Mouse (Mus musculus) neural tube, embryonic 10.5 days (tissue): ENCODE measurements at regions not wholly inside any gene's neighbourhood (a gene's known extent, or its start where the extent isn't known, plus 50 kb on each side); places are given as distances from the start of the nearest gene placed in this dataset.

Experiments used
- DNase-seq: peaks from one replicate; pipeline ENCODE4 v3.0.0-alpha.2; 2017; ENCODE audit warnings: low spot score; ENCODE audit errors: extremely low spot score

- no peak for DNase-seq
Measured at GRCm38 (mm10) chr7:70972023-70972400, 379.3 kb downstream of the Gm10295 start.

GRCm38 (mm10) chr7:70971323-70972022, 379.8 kb downstream of the Gm10295 start:
- peak; percentile 57 for DNase-seq

GRCm38 (mm10) chr7:70952318-70952959, 398.8 kb downstream of the Gm10295 start:
- no peak for DNase-seq

DNA sequence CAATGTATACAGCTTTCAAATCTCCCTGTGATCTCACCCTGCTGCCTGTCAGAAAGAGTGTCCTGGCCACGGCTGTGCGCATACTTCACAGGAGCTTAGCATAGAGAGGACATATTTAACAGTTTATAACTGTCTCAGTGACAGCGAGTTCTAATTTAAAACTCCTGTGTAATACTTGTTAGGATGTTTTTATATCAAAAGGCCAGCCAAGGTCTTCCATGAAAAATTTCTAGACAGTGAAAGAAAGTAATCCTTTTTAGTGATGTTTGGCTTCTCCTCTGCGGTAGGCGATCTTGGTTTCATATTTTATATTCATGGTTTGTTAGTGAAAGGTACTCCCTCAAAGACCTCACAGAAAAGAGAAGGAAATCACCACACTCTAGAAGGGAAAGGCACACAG, 403.0 kb downstream of the Gm10295 start:
- DNase-seq, result no peak

- DNase-seq, result no peak
Measured at GRCm38 (mm10) chr7:70946260-70946659, 405.0 kb downstream of the Gm10295 start.

- DNase-seq, result no peak
Measured at GRCm38 (mm10) chr7:70930911-70931310, 420.4 kb downstream of the Gm10295 start.

GRCm38 (mm10) chr7:70929935-70930334, 421.4 kb downstream of the Gm10295 start:
- DNase-seq, result peak; percentile 45

- no peak for DNase-seq
Measured at GRCm38 (mm10) chr7:70928001-70928400, 423.3 kb downstream of the Gm10295 start.

DNA sequence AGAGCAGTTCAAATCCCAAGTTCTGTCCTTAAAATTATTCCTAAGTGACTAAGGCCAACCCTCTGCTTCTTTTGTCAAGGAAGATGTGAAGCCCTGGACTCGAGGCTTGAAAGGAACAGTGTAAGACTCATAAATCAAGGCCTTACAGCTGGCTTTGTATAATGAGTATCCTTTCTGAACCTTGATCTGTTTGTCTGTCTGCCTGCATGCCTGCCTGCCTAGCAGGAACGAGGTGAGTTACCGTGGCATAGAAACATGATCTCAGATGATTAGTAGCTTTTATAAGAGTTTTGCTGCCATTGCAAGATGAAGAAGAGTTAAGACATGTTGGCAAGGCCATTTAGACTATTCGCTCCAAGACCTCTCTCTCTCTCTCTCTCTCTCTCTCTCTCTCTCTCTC, 434.3 kb downstream of the Gm10295 start:
- no peak for DNase-seq

DNA sequence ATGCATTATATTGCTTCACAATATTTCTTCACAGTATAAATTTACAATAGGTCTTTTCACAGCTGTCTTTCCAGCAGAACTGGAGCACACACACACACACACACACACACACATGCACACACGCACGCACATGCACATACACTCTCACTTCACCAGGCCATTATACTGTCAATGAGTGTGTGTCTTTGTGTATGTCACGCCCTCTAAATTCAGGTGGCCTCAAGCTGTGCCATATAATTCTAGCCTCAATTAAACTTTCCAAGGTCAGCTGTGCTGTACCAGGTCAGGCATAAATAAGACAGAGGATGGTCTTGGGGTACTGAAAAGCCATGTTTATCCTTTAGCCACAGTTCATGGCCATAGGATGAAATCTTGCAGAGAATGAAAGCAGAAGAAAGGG, 442.4 kb downstream of the Gm10295 start:
- peak; percentile 19 for DNase-seq

- no peak for DNase-seq
Measured at GRCm38 (mm10) chr7:70891700-70892099, 459.6 kb downstream of the Gm10295 start.

- DNase-seq, result no peak
Measured at GRCm38 (mm10) chr7:70880496-70880895, 470.8 kb downstream of the Gm10295 start.

GRCm38 (mm10) chr7:70874393-70874792, 476.9 kb downstream of the Gm10295 start:
- no peak for DNase-seq

GRCm38 (mm10) chr7:70870841-70871534, 480.3 kb downstream of the Gm10295 start:
- DNase-seq, result no peak

- no peak for DNase-seq
Measured at GRCm38 (mm10) chr7:70869125-70869524, 482.2 kb downstream of the Gm10295 start.

DNA sequence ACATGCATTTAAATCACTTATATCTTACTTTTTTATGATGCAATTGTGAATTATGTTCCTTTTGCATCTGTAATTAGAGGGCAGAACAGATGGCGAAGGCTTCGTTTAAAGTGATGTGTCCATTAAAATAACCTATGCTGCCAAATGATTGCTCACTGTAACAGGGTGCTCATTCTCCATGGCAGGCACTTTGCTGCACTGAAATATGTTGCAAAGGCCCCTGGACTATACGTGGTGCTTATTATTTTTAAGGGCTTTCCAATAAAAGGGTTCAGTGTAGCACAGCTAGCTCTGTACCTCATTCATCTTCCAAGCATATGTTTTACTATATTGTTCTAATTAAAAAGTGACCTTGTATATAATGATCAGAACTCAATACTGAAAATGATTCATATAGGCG, 491.3 kb downstream of the Gm10295 start:
- no peak for DNase-seq

DNA sequence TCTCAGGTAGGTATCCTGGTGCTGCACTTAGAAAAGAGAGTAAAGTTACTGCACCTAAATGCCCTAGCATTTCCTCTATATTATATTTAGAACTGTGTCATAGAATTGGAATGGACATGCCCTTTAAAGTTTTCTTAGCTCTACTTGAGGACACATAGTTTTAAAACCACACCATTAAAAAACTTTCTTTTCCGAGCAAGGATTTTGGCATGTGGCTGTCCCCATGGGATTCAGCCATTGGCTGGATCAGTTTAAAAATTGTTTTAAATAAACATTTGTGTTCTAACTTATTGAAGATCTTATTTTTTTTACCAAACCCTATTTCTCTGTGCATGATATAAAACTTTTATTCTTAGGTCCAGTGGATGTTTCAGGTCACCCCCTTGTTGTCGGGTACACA, 484.2 kb upstream of the Nr2f2 start:
- no peak for DNase-seq

DNA sequence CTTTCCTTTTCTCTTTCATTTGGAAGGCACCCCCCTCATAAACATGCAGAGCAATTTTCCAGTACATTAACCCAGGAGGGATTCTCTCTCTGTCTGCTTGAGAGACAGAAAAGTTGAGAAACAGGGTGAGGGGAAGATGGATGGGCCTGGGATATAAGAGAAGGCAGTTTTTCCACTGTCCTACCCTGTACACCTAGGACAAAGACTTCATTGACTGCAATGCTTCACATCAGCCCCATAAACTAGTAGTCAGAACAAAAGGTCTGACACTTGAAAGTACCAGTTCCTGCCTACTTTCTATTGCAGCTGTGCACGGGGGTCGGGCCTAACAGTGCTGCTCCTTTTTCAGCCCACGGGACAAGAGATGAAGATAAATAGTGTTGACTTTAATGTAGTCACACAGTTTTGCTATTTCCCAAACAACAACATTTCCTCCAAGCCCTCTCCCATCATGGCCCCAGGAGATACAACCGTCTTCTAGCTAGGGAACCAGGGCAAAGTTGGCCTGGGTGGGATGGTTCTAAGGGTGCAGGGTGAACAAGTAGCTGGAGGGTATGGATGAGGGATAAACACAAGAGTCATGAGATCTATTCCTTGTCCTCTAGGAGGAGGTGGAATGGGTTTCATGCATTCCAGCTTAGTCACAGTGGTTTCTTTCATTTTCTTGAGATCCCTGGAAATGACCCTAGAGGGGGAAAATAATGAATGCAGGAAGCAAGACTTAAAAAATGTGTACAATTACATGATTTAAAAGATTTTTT, 481.7 kb upstream of the Nr2f2 start:
- peak; percentile 56 for DNase-seq

DNA sequence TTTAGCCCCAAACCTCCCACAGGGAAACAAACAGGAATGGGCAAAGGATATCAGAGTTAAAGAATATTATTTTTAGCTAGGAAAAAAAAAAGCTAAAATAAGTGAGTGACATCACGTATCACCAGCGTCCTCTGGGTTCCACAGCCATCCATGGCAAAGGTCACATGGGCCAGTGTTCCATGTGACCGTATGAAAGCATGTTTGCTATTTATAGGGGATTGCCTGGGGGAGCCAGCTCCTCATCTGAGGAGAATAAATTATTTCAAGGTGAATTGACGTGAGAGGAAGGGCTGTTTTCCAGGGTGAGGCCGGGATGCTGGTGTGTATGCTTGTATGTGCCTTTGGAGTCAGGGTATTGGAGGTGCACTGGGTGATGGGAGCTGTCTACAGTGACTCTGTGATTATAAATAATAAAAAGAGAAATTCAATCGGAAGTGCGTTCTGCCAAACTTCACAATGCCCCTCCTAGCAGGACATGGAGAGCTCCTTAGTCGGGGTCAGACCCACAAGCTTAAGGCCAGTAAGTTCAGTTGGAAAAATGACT, 481.0 kb upstream of the Nr2f2 start:
- peak; percentile 27 for DNase-seq

DNA sequence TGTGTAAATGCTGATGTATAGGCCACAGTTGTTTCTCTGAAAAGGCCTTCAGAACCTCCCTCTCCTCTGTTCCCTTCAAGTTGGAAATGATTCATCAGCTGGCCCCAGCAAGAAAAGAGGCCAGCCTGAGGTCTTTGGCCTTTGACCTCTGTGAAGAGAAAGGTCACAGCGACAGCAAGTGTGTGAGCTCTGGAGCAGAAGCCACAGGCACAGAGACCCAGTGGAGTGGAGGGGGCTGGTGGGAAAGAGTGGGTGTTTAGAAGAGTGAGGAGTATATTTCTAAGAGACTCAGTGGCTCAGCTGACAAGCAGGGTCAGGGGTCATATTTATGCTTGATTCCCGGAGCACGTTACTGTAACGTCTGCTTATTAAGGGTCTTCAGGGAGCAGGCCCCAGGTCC, 479.5 kb upstream of the Nr2f2 start:
- peak; percentile 81 for DNase-seq

GRCm38 (mm10) chr7:70840142-70840541, 473.6 kb upstream of the Nr2f2 start:
- DNase-seq, result no peak

- no peak for DNase-seq
Measured at GRCm38 (mm10) chr7:70839190-70839589, 472.7 kb upstream of the Nr2f2 start.
